Comparison of ENCODE assay signal across 7 mouse cellular contexts in genomic region chr7:135734911-135735646, GRCm38 (mm10). TPM values are rescaled to one million over a fixed set of nuclear protein-coding genes. Genes with fewer than 3 reads are reported as not detected.
DNase-seq lines count a peak whose midpoint lies in the region; ATAC-seq and TF ChIP-seq lines count a peak whose summit lies in the region.

No protein-coding gene starts in this region.

- H3K27me3 ChIP-seq in MEL (ENCODE audit: control insufficient read depth in 1 of 2, insufficient read depth in 2 of 2, low read length in 2 of 2): peaks cover 5 to 10% of the 10 kb centered on the region in 2 experiments
- no peaks in the 10 kb centered on the region for H3K27me3 ChIP-seq in liver, embryonic 13.5 days

- H3K4me1 ChIP-seq in MEL (ENCODE audit: control insufficient read depth in 1 of 2, insufficient read depth in 2 of 2, low read length in 2 of 2): peaks cover 0 to 4% of the 10 kb centered on the region in 2 experiments; a peak in 1 of 4 replicates
- H3K4me1 ChIP-seq in liver, embryonic 13.5 days (replicated peaks): peaks cover 15% of the 10 kb centered on the region

- no peak for TF ChIP-seq EP300 in MEL (IDR thresholded peaks at IDR 0.05; ENCODE audit: low read depth in 1 of 2, low read length in 2 of 2)

- peak overlapping the region; percentile 14 to 33; a peak in 2 of 4 replicates for H3K4me3 ChIP-seq in MEL (ENCODE audit: control insufficient read depth in 1 of 2, insufficient read depth in 1 of 2, low read depth in 2 of 2, low read length in 2 of 2)
- no peak overlapping the region for H3K4me3 ChIP-seq in liver, embryonic 13.5 days (replicated peaks)

- no peak overlapping the region for H3K27ac ChIP-seq in MEL (ENCODE audit: control insufficient read depth, low read depth, low read length)
- 0 out of 2 replicates have a peak overlapping the region, but pooled peaks have one; percentile 4 for H3K27ac ChIP-seq in liver, embryonic 13.5 days

- H3K9ac ChIP-seq in MEL (ENCODE audit: control insufficient read depth, low read depth, low read length, poor library complexity, severe bottlenecking): peak overlapping the region; percentile 40
- H3K9ac ChIP-seq in liver, embryonic 13.5 days: peak overlapping the region; percentile 5; the same call in 1 of the 2 replicates

- peak; percentile 23 for DNase-seq in kidney, adult 9 months
- no peak for DNase-seq in kidney, adult 11 months
- DNase-seq in MEL (ENCODE audit: low read depth, low spot score): no peak
- no peak for DNase-seq in liver, embryonic 13.5 days
- no peak for DNase-seq in left cerebral cortex, adult 9 months (ENCODE audit: low spot score in 2 of 2)
- DNase-seq in layer of hippocampus, postnatal 36 days: no peak

- no peaks in the 10 kb centered on the region for H3K79me2 ChIP-seq in MEL (ENCODE audit: control insufficient read depth, insufficient read depth, low read length, poor library complexity)

- H3K4me2 ChIP-seq in liver, embryonic 13.5 days: peak overlapping the region; percentile 67; the same call in 1 of the 2 replicates

- peak; percentile 24 for ATAC-seq in erythroblast, adult 5-6 weeks (replicated peaks; ENCODE audit: low FRiP score, poor library complexity, severe bottlenecking)
- peak; percentile 4; the same call in 1 of the 2 replicates for ATAC-seq in liver, embryonic 13.5 days (ENCODE audit: low read depth)

- no peaks in the 10 kb centered on the region for H3K9me3 ChIP-seq in MEL (replicated peaks; ENCODE audit: insufficient read depth, low read length)
- H3K9me3 ChIP-seq in liver, embryonic 13.5 days (replicated peaks): no peaks in the 10 kb centered on the region

- TF ChIP-seq POLR2A in MEL (IDR thresholded peaks at IDR 0.05; ENCODE audit: control insufficient read depth in 1 of 2, insufficient read depth in 1 of 2, low read depth in 1 of 2, low read length in 2 of 2, poor library complexity in 1 of 2): no peak

- WGBS in liver, embryonic 13.5 days (ENCODE audit: insufficient replicate concordance): 77% methylated on average over 9 of the region's 9 CpGs

- TF ChIP-seq RAD21 in MEL (IDR thresholded peaks at IDR 0.05; ENCODE audit: low read depth, low read length): no peak

- H3K36me3 ChIP-seq in MEL (ENCODE audit: control insufficient read depth in 1 of 2, insufficient read depth in 2 of 2, low read length in 2 of 2): peaks cover 0 to 2% of the 10 kb centered on the region in 2 experiments; a peak in 1 of 4 replicates
- no peaks in the 10 kb centered on the region for H3K36me3 ChIP-seq in liver, embryonic 13.5 days

- TF ChIP-seq CTCF in MEL (IDR thresholded peaks at IDR 0.05 in 2 of 3, conservative IDR thresholded peaks at IDR 0.05 in 1 of 3; ENCODE audit: control insufficient read depth in 1 of 3, insufficient read depth in 1 of 3, low read depth in 2 of 3, low read length in 3 of 3, poor library complexity in 1 of 3, severe bottlenecking in 1 of 3): no peak

TF ChIP-seq in MEL, 35 proteins besides CTCF, POLR2A, EP300 and RAD21:
- no peak for TF ChIP-seq CHD1 (IDR thresholded peaks at IDR 0.05; ENCODE audit: low read depth, low read length)
- TF ChIP-seq ZNF384 (IDR thresholded peaks at IDR 0.05; ENCODE audit: low read depth, low read length): 0 out of 2 replicates have a peak, but pooled peaks have one; percentile 35

RNA-seq across cellular contexts. Expression of gene Mki67, which starts 18.9 kb away (rescaled TPM):
- total RNA-seq in MEL (2012; rRNA removed): 88.6 and 132 TPM in 2 replicates
- polyA plus RNA-seq in MEL (2012; ENCODE audit: insufficient read depth in 1 of 2, insufficient read length in 2 of 2, low read depth in 1 of 2, low replicate concordance in 2 of 2, missing spikeins in 1 of 2): 100 to 1,000 TPM; 271 to 401 TPM
- total RNA-seq in erythroblast, adult 5-6 weeks (2015; ENCODE audit: low replicate concordance): 808 and 979 TPM in 2 replicates
- total RNA-seq in erythroblast, adult 5-6 weeks (2017; ENCODE audit: low replicate concordance): 1,323 and 1,353 TPM in 2 replicates
- 82.1 and 98.7 TPM in 2 replicates for polyA plus RNA-seq in liver, embryonic 13.5 days (2015; fragmentation: Nextera tagmentation; extraction: Ambion mirVana)
- total RNA-seq in layer of hippocampus, postnatal 36 days (2021): 1 to 10 TPM; 1.4 to 1.7 TPM

Comparison
In these comparisons a context has a peak if more than half of its experiments do, and no peak if none do; other contexts are left out.
1. RNA of gene Mki67, which starts 18.9 kb away (total RNA-seq): 808 to 1,353 TPM in erythroblast, adult 5-6 weeks and 88.6 to 132 TPM in MEL; 1.4 to 1.7 TPM in layer of hippocampus, postnatal 36 days; every median in the first group is over 10 times any median in the second.